Mouse (Mus musculus) embryonic facial prominence, embryonic 15.5 days (tissue): Measurements from ENCODE around the gene Fblim1. TPM values are rescaled to one million over a fixed set of nuclear protein-coding genes. Genes with fewer than 3 reads are reported as not detected.

Source experiments
- ATAC-seq: fragments of 200-750 bp; cut with Nextera tagmentation; 2 replicates; pipeline ENCODE4 v1.8.0; 2017; ENCODE audit warnings: low read depth, moderate TSS enrichment; ENCODE audit not compliant: insufficient number of reproducible peaks, low FRiP score, low TSS enrichment
- H3K27ac ChIP-seq: fragments of 300-500 bp; sonication (generic); replicated peaks from 2 replicates; pipeline ENCODE4 v1.5.1; 2015; ENCODE audit warnings: mild to moderate bottlenecking, inconsistent platforms
- H3K27me3 ChIP-seq: fragments of 300-500 bp; sonication (generic); 2 replicates; pipeline ENCODE4 v1.6.1; 2015; ENCODE audit warnings: inconsistent platforms
- H3K36me3 ChIP-seq: fragments of 300-500 bp; sonication (generic); 2 replicates; pipeline ENCODE4 v1.6.1; 2015; ENCODE audit warnings: mild to moderate bottlenecking, inconsistent platforms
- H3K4me1 ChIP-seq: fragments of 300-500 bp; sonication (generic); 2 replicates; pipeline ENCODE4 v1.6.1; 2015; ENCODE audit warnings: inconsistent platforms
- H3K4me2 ChIP-seq: fragments of 300-500 bp; sonication (generic); replicated peaks from 2 replicates; pipeline ENCODE4 v1.6.1; 2015; ENCODE audit warnings: mild to moderate bottlenecking, inconsistent platforms
- H3K4me3 ChIP-seq: fragments of 300-500 bp; sonication (generic); replicated peaks from 2 replicates; pipeline ENCODE4 v1.5.1; 2015; ENCODE audit warnings: mild to moderate bottlenecking, inconsistent platforms
- H3K9ac ChIP-seq: fragments of 300-500 bp; sonication (generic); 2 replicates; pipeline ENCODE4 v1.6.1; 2015; ENCODE audit warnings: inconsistent platforms
- H3K9me3 ChIP-seq: fragments of 300-500 bp; sonication (generic); replicated peaks from 2 replicates; pipeline ENCODE4 v1.6.1; 2016; ENCODE audit warnings: inconsistent platforms
- WGBS: fragments of 180-500 bp; shearing (Covaris S2); methylation state at CpG from one replicate; pipeline ENCODE4 v1.1.7; 2015; 5-methylcytosine and 5-hydroxymethylcytosine counted together
- polyA plus RNA-seq: library from polyadenylated mRNA; unstranded; fragments of >200 nt; fragmentation: Nextera tagmentation; extraction: Ambion mirVana; gene quantifications from 2 replicates; pipeline ENCODE4 v1.2.1, GENCODE M21; 2015

Fblim1 gene
- polyA plus RNA-seq, 1 experiment from 2014 or later = 32.3 TPM

DNA sequence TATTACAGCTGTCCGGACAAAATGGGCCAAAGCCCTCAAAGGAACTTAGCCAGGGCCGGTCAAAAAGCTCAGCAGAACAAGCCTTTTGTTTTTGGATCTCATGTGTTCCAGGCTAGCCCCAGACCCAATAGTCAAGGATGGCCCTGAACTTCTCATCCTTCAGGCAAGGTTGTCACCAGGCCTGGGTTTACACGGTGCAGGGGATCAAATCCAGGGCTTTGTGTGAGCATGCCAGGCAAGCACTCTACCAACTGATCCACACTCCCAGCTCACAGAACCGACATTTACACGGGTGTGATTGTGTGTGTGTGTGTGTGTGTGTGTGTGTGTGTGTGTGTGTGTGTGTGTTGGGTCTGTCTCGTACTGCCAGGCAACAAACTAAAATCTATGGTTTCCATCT is 10.9 kb upstream of the Fblim1 start:
- WGBS = 65% methylated on average over 6 of the region's 6 CpGs

DNA sequence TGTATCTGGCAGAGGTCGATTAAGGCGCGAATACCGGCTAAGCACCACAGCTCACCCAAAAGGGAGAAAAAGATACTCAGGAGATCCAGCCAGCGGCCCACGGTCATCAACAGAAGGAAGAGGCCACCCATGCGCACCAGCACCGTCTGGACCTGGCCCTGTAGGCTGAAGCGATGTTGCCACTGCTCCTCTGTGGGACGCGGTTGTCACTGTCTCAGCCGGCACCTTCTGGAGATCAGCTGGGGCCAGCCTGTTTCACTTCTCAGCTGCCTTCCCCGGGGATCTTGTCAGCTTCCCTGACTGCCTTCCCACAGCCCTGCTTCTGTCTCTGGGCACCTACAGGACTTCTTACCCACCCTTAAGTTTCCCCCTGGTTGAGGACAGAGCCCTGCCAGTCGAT is 9.1 kb upstream of the Fblim1 start:
- Histone ChIP-seq H3K4me2 (no peak overlapping the region), H3K36me3 (no peaks in the 10 kb centered on the region), H3K9me3 (no peaks in the 10 kb centered on the region), H3K9ac (no peak overlapping the region), H3K27ac (no peak overlapping the region), H3K27me3 (no peaks in the 10 kb centered on the region), H3K4me3 (no peak overlapping the region), H3K4me1 (peaks cover 15% of the 10 kb centered on the region)
- ATAC-seq = no peak
- 80% methylated on average over 14 of the region's 14 CpGs for WGBS

More for the DNA sequence above, 10.9 kb upstream of the Fblim1 start:
- no peak overlapping the region for H3K4me2 ChIP-seq
- H3K36me3 ChIP-seq = no peaks in the 10 kb centered on the region
- no peaks in the 10 kb centered on the region for H3K9me3 ChIP-seq
- H3K27me3 ChIP-seq = no peaks in the 10 kb centered on the region
- ATAC-seq = no peak
- no peak overlapping the region for H3K9ac ChIP-seq
- H3K27ac ChIP-seq = no peak overlapping the region
- peaks cover 15% of the 10 kb centered on the region for H3K4me1 ChIP-seq
- H3K4me3 ChIP-seq = no peak overlapping the region

DNA sequence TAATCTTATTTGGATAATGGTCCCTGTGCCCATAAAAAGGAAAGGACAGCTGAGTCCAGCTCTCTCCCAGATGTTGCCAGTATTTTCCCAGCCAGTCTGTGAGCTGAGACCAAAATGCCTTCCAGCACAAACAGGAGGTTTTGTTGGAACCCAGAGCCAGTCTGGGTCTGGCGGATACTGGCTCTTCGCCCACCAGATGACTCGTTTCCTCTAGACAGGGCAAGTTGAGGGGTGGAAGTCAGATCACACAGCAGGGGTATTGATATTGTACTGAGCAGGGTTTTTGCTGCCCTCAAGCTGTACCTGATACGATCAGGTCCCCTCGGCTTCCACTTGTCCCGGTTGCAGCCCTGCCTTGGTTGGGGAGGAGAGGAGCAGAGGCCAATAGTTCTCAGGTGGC is 3.6 kb upstream of the Fblim1 start:
- no peak overlapping the region for H3K4me2 ChIP-seq
- no peak overlapping the region for H3K27ac ChIP-seq
- no peaks in the 10 kb centered on the region for H3K27me3 ChIP-seq
- H3K9me3 ChIP-seq = no peaks in the 10 kb centered on the region
- no peaks in the 10 kb centered on the region for H3K36me3 ChIP-seq
- WGBS = 55% methylated on average over 6 of the region's 6 CpGs
- H3K9ac ChIP-seq = no peak overlapping the region
- no peak for ATAC-seq
- no peak overlapping the region for H3K4me3 ChIP-seq
- peaks cover 3% of the 10 kb centered on the region for H3K4me1 ChIP-seq

DNA sequence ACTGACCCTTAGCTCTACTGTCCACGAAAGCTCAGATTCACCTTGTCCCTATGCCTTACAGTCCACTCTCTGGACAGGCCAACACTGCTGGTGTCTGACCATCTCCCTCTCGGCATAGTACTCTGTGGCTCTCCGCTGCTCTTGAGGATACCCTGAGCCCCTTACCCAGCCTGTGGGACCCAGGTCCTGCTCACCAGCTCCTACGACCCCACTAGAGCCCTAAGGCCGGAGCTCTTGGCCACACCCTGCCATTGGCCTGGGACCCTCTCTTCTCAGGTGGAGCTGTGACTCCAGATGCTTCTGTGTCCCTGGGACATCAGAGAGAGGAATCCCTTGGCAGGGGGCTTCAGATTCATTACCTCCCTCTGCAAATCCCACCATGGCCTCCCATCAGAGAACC is 475 bp downstream of the Fblim1 start:
- no peaks in the 10 kb centered on the region for H3K9me3 ChIP-seq
- H3K36me3 ChIP-seq = no peaks in the 10 kb centered on the region
- peaks cover 20% of the 10 kb centered on the region for H3K4me1 ChIP-seq
- no peak for ATAC-seq
- no peak overlapping the region for H3K9ac ChIP-seq
- H3K27me3 ChIP-seq = no peaks in the 10 kb centered on the region
- WGBS = 86% methylated on average over 5 of the region's 5 CpGs
- no peak overlapping the region for H3K4me3 ChIP-seq
- no peak overlapping the region for H3K27ac ChIP-seq
- H3K4me2 ChIP-seq = no peak overlapping the region

DNA sequence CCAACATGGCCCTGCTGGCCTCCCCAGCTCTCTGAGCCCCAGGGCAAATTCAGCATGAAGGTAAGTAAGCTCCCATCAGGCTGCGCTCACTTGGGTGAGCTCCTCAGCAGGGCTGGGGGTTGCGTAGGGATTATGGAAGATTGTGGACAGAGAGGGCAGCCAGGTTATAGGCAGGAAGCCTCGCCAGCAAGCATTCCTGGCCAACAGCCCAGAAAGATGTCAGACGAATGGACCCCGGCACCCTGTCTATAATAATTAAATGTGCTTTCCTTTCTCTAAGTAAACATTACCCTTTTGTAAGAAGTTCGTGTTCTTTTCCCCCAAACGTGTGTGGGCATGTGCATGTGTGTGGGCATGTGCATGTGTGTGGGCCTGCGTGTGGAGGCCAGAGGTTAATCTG is 1.4 kb downstream of the Fblim1 start:
- H3K27ac ChIP-seq = 0 out of 2 replicates have a peak overlapping the region, but pooled peaks have one; percentile 23
- WGBS = 43% methylated on average over 8 of the region's 8 CpGs
- H3K36me3 ChIP-seq = no peaks in the 10 kb centered on the region
- no peak overlapping the region for H3K4me3 ChIP-seq
- ATAC-seq = no peak
- H3K4me1 ChIP-seq = peaks cover 30% of the 10 kb centered on the region
- H3K9me3 ChIP-seq = no peaks in the 10 kb centered on the region
- H3K9ac ChIP-seq = no peak overlapping the region
- H3K4me2 ChIP-seq = no peak overlapping the region
- no peaks in the 10 kb centered on the region for H3K27me3 ChIP-seq

DNA sequence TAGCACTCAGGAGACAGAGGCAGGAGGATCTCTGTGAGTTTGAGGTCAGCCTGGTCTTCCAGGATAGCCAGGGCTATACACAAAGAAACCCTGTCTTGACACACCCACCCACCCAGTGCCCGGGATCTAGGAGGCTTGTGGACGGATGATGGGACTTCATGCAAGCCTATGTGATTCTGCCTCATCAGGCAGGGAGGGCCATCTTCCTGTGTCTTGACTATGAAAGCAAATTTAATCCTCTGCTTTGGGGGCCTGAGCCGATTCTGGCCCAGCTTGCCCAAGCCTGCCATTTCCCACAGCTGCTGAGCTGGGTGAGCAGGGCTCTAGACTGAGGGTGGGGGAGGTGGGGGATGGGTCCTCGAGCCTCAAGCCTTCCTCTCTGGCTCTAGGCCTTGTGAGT is 2.0 kb downstream of the Fblim1 start:
- Histone ChIP-seq H3K9me3 (no peaks in the 10 kb centered on the region), H3K27me3 (no peaks in the 10 kb centered on the region), H3K27ac (0 out of 2 replicates have a peak overlapping the region, but pooled peaks have one; percentile 23), H3K4me3 (no peak overlapping the region), H3K36me3 (no peaks in the 10 kb centered on the region), H3K9ac (no peak overlapping the region), H3K4me2 (no peak overlapping the region), H3K4me1 (peaks cover 35% of the 10 kb centered on the region)
- ATAC-seq = no peak
- 65% methylated on average over 4 of the region's 4 CpGs for WGBS

DNA sequence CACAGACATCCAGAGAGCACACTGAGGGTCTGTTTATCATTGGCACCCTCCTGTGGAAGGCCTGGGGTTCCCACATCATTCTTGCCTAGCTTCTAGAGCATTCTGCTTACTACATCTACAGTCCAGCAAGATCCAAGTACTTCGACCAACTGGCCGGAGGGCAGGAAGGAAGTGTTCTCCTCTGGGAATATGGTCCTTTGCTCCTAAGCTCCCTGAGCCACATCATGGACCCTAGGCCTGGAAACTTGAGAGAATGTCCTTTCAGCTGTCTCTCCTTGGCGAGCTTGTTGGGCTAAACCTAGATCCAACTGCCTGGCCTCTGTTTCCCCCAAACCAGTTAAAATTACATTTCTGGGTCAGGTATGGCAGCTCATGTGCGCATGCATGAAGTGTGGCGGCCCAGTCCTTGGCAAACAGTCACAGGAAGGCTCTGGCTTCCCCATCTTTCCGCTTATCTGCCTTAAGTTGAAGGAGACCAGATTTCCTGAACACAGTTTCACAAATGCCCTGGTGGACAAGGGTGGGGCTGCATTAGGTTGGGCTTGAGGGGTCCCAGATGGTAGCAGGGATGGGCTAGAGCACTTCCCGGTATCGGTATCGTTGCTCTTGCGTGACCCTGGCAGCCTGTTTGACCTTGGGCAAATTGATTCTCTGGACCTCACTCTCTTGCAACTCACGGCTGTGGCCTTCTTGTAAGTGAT is 3.2 kb downstream of the Fblim1 start:
- WGBS = 67% methylated on average over 11 of the region's 11 CpGs
- Histone ChIP-seq H3K4me3 (no peak overlapping the region), H3K9me3 (no peaks in the 10 kb centered on the region), H3K36me3 (no peaks in the 10 kb centered on the region), H3K4me1 (peaks cover 48% of the 10 kb centered on the region), H3K4me2 (no peak overlapping the region), H3K27ac (0 out of 2 replicates have a peak overlapping the region, but pooled peaks have one; percentile 17), H3K9ac (no peak overlapping the region), H3K27me3 (no peaks in the 10 kb centered on the region)
- no peak for ATAC-seq

DNA sequence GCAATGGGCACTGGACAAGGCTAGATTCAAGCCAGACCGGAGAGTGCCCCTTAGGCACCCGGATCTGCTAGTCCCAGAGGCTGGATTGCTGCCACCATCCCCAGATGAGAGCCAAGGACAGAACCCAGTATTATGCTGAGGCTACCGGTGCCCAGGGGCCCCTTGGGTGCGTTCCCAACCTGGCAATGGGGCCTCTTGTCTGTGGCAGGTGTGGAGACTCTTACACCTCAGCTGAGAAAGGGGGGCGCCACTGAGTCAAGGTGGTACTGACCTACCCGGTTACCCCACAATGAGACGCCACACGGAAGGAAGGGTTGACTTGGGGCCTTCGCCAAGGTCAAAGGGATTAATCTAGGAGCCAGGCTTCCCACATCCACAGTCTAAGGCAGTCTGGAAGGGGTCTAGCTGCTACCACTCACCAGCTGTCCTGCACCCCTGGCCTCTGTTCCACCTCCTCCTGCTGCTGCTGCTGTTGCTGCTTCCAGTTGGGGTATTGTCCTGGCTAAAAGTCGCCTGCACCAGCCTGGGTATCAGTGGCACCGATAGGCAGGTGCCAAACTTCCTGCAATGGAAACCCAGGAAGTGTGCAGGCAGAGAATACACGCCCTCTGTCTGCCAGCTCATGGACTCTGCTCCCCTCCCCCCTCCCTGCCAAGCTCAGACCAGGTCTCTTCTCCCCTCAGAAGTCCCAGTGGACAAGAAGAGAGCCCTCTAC is 4.6 kb downstream of the Fblim1 start:
- ATAC-seq = no peak
- Histone ChIP-seq H3K4me3 (no peak overlapping the region), H3K27ac (no peak overlapping the region), H3K4me1 (peaks cover 49% of the 10 kb centered on the region), H3K36me3 (no peaks in the 10 kb centered on the region), H3K9ac (no peak overlapping the region), H3K4me2 (no peak overlapping the region), H3K9me3 (no peaks in the 10 kb centered on the region), H3K27me3 (no peaks in the 10 kb centered on the region)
- 68% methylated on average over 12 of the region's 12 CpGs for WGBS

DNA sequence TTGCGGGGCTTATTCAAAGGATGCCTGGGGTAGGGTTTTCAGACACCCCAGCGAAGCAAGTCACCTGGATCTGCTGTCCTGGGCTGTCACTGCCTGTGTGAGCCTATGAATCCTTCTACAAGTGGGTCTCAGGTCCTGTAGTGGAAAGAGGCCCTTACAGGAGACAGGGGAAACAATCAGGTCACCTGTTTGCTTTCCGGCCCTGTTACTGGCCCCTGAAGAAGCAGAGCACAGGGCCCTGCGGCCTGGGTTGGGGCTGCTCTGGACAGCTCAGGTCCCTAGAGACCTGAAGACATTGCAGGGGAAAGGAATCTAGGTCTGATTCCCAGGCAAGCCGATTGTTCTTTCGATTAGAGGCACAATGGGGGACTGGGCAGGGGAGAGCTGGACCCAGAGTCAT is 5.5 kb downstream of the Fblim1 start:
- Histone ChIP-seq H3K36me3 (peaks cover under 1% of the 10 kb centered on the region; the same call in 1 of the 2 replicates), H3K27ac (no peak overlapping the region; the same call in 1 of the 2 replicates), H3K4me2 (peak overlapping the region; percentile 96; the same call in 1 of the 2 replicates), H3K4me3 (peak overlapping the region; percentile 65), H3K27me3 (no peaks in the 10 kb centered on the region), H3K9me3 (no peaks in the 10 kb centered on the region), H3K4me1 (peaks cover 49% of the 10 kb centered on the region), H3K9ac (no peak overlapping the region)
- no peak for ATAC-seq
- 35% methylated on average over 6 of the region's 6 CpGs for WGBS

DNA sequence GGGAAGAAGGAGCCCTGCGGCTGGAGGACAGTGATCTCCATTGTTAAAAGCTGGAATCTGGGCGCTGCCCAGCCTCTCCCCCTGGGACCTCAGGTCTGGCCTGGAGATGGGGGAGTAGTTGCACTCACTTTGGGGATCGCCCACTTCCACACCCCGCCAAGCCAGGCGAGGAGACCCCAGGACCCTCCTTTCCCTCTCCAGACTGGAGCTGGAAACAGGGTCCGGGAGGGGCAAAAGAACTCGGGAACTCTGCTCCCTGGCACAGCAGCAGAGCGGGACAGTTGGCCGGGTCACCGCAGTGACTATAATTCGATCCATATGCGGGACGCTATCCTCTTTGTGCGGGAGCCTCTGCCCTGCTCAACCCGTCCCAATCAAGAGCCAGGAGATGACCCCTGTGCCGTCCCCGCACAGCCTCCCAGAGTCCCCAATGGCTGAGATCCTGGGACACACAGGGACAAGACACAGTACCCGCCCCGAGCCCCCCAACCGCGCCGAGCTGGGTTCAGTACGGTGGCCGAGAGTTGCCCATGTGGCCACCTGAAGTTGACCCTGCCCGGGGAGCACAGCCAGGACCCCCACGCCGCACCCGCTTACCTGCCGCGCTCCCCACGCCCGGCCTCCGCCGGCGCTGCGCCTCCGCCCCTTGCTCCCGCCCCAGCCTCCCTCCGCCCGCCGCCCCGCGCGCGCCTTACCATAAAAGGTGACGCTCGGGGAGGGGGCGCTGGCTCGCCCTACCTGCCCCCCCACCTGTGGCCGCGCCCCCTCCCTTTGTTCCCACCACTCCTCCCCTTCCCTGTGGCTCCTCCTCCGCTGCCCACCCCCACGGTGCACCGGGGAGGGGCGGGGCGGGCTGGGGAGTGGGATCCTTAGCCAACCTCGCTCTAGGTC is 6.4 kb downstream of the Fblim1 start:
- Histone ChIP-seq H3K4me1 (peaks cover 46% of the 10 kb centered on the region), H3K27ac (peak overlapping the region; percentile 71; the same call in 1 of the 2 replicates), H3K9me3 (no peaks in the 10 kb centered on the region), H3K36me3 (peaks cover 9% of the 10 kb centered on the region; the same call in 1 of the 2 replicates), H3K4me2 (peak overlapping the region; percentile 96), H3K4me3 (peak overlapping the region; percentile 65), H3K27me3 (no peaks in the 10 kb centered on the region), H3K9ac (peak overlapping the region; percentile 18)
- WGBS = under 1% methylated on average over 46 of the region's 57 CpGs
- peak; percentile 30; the same call in 1 of the 2 replicates for ATAC-seq

DNA sequence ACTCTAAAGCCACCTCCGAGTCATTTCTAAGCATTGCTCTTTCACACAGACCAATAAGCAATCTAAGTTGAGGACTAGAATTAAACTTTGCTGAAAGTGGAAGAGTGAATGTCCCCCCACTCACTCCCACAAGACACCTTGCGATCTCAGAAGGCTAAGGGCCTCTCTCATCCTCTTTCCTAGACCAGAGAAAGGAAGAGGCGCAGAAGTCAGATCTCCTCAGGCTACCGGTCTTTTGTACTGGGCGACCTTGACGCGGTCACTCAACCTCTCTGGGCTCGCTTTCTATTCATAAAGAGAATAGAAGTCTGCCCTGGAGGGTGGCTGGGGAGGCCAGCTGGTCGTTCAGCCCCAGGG is 7.0 kb downstream of the Fblim1 start:
- no peaks in the 10 kb centered on the region for H3K9me3 ChIP-seq
- peak overlapping the region; percentile 96 for H3K4me2 ChIP-seq
- under 1% methylated on average over 9 of the region's 9 CpGs for WGBS
- H3K36me3 ChIP-seq = peaks cover 15% of the 10 kb centered on the region; the same call in 1 of the 2 replicates
- H3K4me1 ChIP-seq = peaks cover 40% of the 10 kb centered on the region
- H3K27me3 ChIP-seq = no peaks in the 10 kb centered on the region
- peak overlapping the region; percentile 18 for H3K9ac ChIP-seq
- peak overlapping the region; percentile 71 for H3K27ac ChIP-seq
- no peak for ATAC-seq
- peak overlapping the region; percentile 65 for H3K4me3 ChIP-seq
